Mouse (Mus musculus): ENCODE measurements at regions not wholly inside any gene's neighbourhood (a gene's known extent, or its start where the extent isn't known, plus 50 kb on each side); places are given as distances from the start of the nearest gene placed in this dataset.

DNA sequence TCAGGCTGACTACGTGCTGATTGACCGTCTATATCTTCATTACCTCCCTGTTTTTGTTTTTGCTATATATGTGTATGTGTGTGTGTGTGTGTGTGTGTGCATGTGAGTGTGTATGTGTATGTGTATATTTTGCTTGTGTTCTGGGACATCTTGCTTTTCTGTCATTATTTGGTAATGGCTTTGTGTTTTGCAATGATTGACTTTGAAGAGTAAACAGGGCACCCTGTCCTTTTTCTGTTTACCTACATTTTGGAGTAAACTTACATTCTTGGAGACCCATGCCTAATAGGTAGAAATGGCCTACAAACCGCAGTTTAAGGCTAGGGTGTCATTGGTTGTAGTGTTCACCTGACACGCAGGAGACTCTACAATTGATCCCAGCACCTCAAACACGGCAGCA lies 177.5 kb upstream of the Tmem72 start:
- Histone ChIP-seq H3K9me3 (replicated peaks; ENCODE audit: control insufficient read depth, low read length, poor library complexity, severe bottlenecking) (no peaks in the 10 kb centered on the region), H3K4me3 (ENCODE audit: low read depth, low read length) (no peak overlapping the region), H3K27ac (ENCODE audit: low read length) (no peak overlapping the region), H3K4me2 (ENCODE audit: low read length) (no peak overlapping the region), H3K4me1 (ENCODE audit: control insufficient read depth, insufficient read depth, low read length) (no peaks in the 10 kb centered on the region), H3K36me3 (ENCODE audit: control insufficient read depth, insufficient read depth, low read length) (no peaks in the 10 kb centered on the region), H3K9ac (ENCODE audit: low read depth, low read length) (no peak overlapping the region), H3K27me3 (ENCODE audit: control insufficient read depth, insufficient read depth, low read depth, low read length) (no peaks in the 10 kb centered on the region)
- WGBS = 93% methylated on average over 5 of the region's 5 CpGs
- ATAC-seq = no peak

GRCm38 (mm10) chr6:116895114-116895513 lies 178.4 kb upstream of the Tmem72 start:
- Histone ChIP-seq H3K4me3 (ENCODE audit: low read depth, low read length) (no peak overlapping the region), H3K4me2 (ENCODE audit: low read length) (no peak overlapping the region), H3K27me3 (ENCODE audit: control insufficient read depth, insufficient read depth, low read depth, low read length) (no peaks in the 10 kb centered on the region), H3K4me1 (ENCODE audit: control insufficient read depth, insufficient read depth, low read length) (no peaks in the 10 kb centered on the region), H3K9ac (ENCODE audit: low read depth, low read length) (no peak overlapping the region), H3K27ac (ENCODE audit: low read length) (no peak overlapping the region; the same call in 1 of the 2 replicates), H3K36me3 (ENCODE audit: control insufficient read depth, insufficient read depth, low read length) (no peaks in the 10 kb centered on the region), H3K9me3 (replicated peaks; ENCODE audit: control insufficient read depth, low read length, poor library complexity, severe bottlenecking) (no peaks in the 10 kb centered on the region)
- no peak for ATAC-seq
- WGBS = 57% methylated on average over 5 of the region's 5 CpGs

GRCm38 (mm10) chr6:116896132-116896630 lies 179.5 kb upstream of the Tmem72 start:
- no peaks in the 10 kb centered on the region for H3K4me1 ChIP-seq (ENCODE audit: control insufficient read depth, insufficient read depth, low read length)
- no peak overlapping the region for H3K4me3 ChIP-seq (ENCODE audit: low read depth, low read length)
- H3K9ac ChIP-seq (ENCODE audit: low read depth, low read length) = no peak overlapping the region
- no peak for ATAC-seq
- H3K36me3 ChIP-seq (ENCODE audit: control insufficient read depth, insufficient read depth, low read length) = no peaks in the 10 kb centered on the region
- no peaks in the 10 kb centered on the region for H3K9me3 ChIP-seq (replicated peaks; ENCODE audit: control insufficient read depth, low read length, poor library complexity, severe bottlenecking)
- WGBS = 90% methylated on average over 4 of the region's 4 CpGs
- H3K4me2 ChIP-seq (ENCODE audit: low read length) = no peak overlapping the region
- H3K27ac ChIP-seq (ENCODE audit: low read length) = no peak overlapping the region
- no peaks in the 10 kb centered on the region for H3K27me3 ChIP-seq (ENCODE audit: control insufficient read depth, insufficient read depth, low read depth, low read length)

GRCm38 (mm10) chr6:116901816-116902215 lies 185.1 kb upstream of the Tmem72 start:
- Histone ChIP-seq H3K9me3 (replicated peaks; ENCODE audit: control insufficient read depth, low read length, poor library complexity, severe bottlenecking) (no peaks in the 10 kb centered on the region), H3K27ac (ENCODE audit: low read length) (no peak overlapping the region), H3K4me2 (ENCODE audit: low read length) (no peak overlapping the region), H3K4me1 (ENCODE audit: control insufficient read depth, insufficient read depth, low read length) (no peaks in the 10 kb centered on the region), H3K9ac (ENCODE audit: low read depth, low read length) (no peak overlapping the region), H3K4me3 (ENCODE audit: low read depth, low read length) (no peak overlapping the region), H3K27me3 (ENCODE audit: control insufficient read depth, insufficient read depth, low read depth, low read length) (no peaks in the 10 kb centered on the region), H3K36me3 (ENCODE audit: control insufficient read depth, insufficient read depth, low read length) (no peaks in the 10 kb centered on the region)
- 44% methylated on average over 1 of the region's 1 CpGs for WGBS
- no peak for ATAC-seq

DNA sequence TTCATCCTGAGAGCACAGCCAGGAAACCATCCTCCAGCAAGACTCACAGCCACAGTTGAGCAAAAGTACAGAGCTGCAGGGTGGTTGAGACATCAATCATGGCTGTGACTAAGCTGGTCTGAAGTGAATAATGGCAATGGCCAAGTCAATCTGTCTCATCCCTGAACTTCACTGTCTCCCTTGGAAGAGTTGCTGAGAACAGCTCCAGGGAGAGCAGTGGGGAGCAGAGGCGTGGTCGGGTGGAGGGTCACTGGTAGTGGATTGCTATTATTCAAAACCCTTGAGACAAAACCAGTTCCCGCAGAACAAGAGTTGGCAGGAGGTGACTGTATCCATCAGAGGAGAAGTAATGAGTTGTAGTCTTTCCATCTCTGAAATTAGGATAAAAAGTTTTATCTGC lies 185.7 kb upstream of the Tmem72 start:
- Histone ChIP-seq H3K4me3 (ENCODE audit: low read depth, low read length) (no peak overlapping the region), H3K9ac (ENCODE audit: low read depth, low read length) (no peak overlapping the region), H3K9me3 (replicated peaks; ENCODE audit: control insufficient read depth, low read length, poor library complexity, severe bottlenecking) (no peaks in the 10 kb centered on the region), H3K27ac (ENCODE audit: low read length) (no peak overlapping the region), H3K27me3 (ENCODE audit: control insufficient read depth, insufficient read depth, low read depth, low read length) (no peaks in the 10 kb centered on the region), H3K4me2 (ENCODE audit: low read length) (no peak overlapping the region), H3K4me1 (ENCODE audit: control insufficient read depth, insufficient read depth, low read length) (no peaks in the 10 kb centered on the region), H3K36me3 (ENCODE audit: control insufficient read depth, insufficient read depth, low read length) (no peaks in the 10 kb centered on the region)
- ATAC-seq = no peak
- WGBS = 60% methylated on average over 3 of the region's 3 CpGs

- H3K9me3 ChIP-seq (replicated peaks; ENCODE audit: control insufficient read depth, low read length, poor library complexity, severe bottlenecking) = no peaks in the 10 kb centered on the region
- H3K9ac ChIP-seq (ENCODE audit: low read depth, low read length) = no peak overlapping the region
- no peak overlapping the region for H3K27ac ChIP-seq (ENCODE audit: low read length)
- H3K4me1 ChIP-seq (ENCODE audit: control insufficient read depth, insufficient read depth, low read length) = no peaks in the 10 kb centered on the region
- no peak overlapping the region for H3K4me3 ChIP-seq (ENCODE audit: low read depth, low read length)
- H3K36me3 ChIP-seq (ENCODE audit: control insufficient read depth, insufficient read depth, low read length) = no peaks in the 10 kb centered on the region
- H3K4me2 ChIP-seq (ENCODE audit: low read length) = no peak overlapping the region
- ATAC-seq = no peak
- 83% methylated on average over 7 of the region's 7 CpGs for WGBS
- H3K27me3 ChIP-seq (ENCODE audit: control insufficient read depth, insufficient read depth, low read depth, low read length) = no peaks in the 10 kb centered on the region
Observed at GRCm38 (mm10) chr6:116906426-116907172, 189.9 kb upstream of the Tmem72 start.

GRCm38 (mm10) chr6:116910607-116911006 lies 193.9 kb upstream of the Tmem72 start:
- 93% methylated on average over 7 of the region's 7 CpGs for WGBS

DNA sequence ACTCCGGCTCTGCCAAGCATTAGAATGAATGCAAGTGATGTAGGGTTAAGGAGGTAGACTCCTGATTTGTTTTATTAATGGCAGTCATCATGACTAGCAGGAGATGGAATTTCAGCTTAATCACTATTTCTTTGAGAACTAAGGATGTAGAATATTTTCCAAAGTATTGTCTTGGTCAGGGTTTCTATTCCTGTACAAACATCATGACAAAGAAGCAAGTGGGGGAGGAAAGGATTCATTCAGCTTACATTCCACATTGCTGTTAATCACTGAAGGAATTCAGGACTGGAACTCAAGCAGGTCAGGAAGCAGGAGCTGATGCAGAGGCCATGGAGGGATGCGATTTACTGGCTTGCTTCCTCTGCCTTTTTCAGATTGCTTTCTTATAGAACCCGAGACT lies 195.4 kb upstream of the Tmem72 start:
- H3K27me3 ChIP-seq (ENCODE audit: control insufficient read depth, insufficient read depth, low read depth, low read length) = no peaks in the 10 kb centered on the region
- no peak overlapping the region for H3K9ac ChIP-seq (ENCODE audit: low read depth, low read length)
- H3K4me1 ChIP-seq (ENCODE audit: control insufficient read depth, insufficient read depth, low read length) = no peaks in the 10 kb centered on the region
- no peaks in the 10 kb centered on the region for H3K36me3 ChIP-seq (ENCODE audit: control insufficient read depth, insufficient read depth, low read length)
- H3K4me3 ChIP-seq (ENCODE audit: low read depth, low read length) = no peak overlapping the region
- H3K4me2 ChIP-seq (ENCODE audit: low read length) = no peak overlapping the region
- no peak overlapping the region for H3K27ac ChIP-seq (ENCODE audit: low read length)
- no peak for ATAC-seq
- no peaks in the 10 kb centered on the region for H3K9me3 ChIP-seq (replicated peaks; ENCODE audit: control insufficient read depth, low read length, poor library complexity, severe bottlenecking)
- 70% methylated on average over 3 of the region's 3 CpGs for WGBS

More at GRCm38 (mm10) chr6:116910607-116911006, 193.9 kb upstream of the Tmem72 start:
- no peak for ATAC-seq
- Histone ChIP-seq H3K27me3 (ENCODE audit: control insufficient read depth, insufficient read depth, low read depth, low read length) (no peaks in the 10 kb centered on the region), H3K9me3 (replicated peaks; ENCODE audit: control insufficient read depth, low read length, poor library complexity, severe bottlenecking) (no peaks in the 10 kb centered on the region), H3K4me1 (ENCODE audit: control insufficient read depth, insufficient read depth, low read length) (no peaks in the 10 kb centered on the region), H3K27ac (ENCODE audit: low read length) (no peak overlapping the region), H3K9ac (ENCODE audit: low read depth, low read length) (no peak overlapping the region), H3K36me3 (ENCODE audit: control insufficient read depth, insufficient read depth, low read length) (no peaks in the 10 kb centered on the region), H3K4me3 (ENCODE audit: low read depth, low read length) (no peak overlapping the region), H3K4me2 (ENCODE audit: low read length) (no peak overlapping the region)

DNA sequence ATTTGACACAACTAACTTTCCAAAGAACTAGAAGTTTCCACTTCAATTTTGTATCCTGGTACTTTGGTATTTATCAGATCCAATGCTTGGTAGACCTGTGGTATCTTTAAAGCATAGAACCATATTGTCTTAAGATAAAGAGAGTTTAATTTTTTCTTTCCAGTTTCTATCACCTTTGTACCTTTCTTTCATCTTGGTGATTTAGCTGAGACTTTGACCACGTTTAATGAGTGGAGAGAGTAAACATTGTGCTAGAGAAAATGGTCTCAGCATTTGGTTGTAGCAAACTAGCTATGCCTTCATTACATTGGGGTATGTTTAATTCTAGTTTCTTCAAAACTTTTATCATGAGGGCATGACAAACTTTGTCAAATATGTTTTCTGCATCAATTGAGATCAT lies 197.4 kb upstream of the Tmem72 start:
- Histone ChIP-seq H3K4me2 (ENCODE audit: low read length) (no peak overlapping the region), H3K4me1 (ENCODE audit: control insufficient read depth, insufficient read depth, low read length) (no peaks in the 10 kb centered on the region), H3K36me3 (ENCODE audit: control insufficient read depth, insufficient read depth, low read length) (no peaks in the 10 kb centered on the region), H3K27me3 (ENCODE audit: control insufficient read depth, insufficient read depth, low read depth, low read length) (no peaks in the 10 kb centered on the region), H3K27ac (ENCODE audit: low read length) (no peak overlapping the region), H3K9ac (ENCODE audit: low read depth, low read length) (no peak overlapping the region), H3K4me3 (ENCODE audit: low read depth, low read length) (no peak overlapping the region), H3K9me3 (replicated peaks; ENCODE audit: control insufficient read depth, low read length, poor library complexity, severe bottlenecking) (no peaks in the 10 kb centered on the region)
- WGBS = 64% methylated on average over 1 of the region's 1 CpGs
- ATAC-seq = no peak

All from midbrain, embryonic 16.5 days (tissue).